In genomic region chr11:102221243-102221953, GRCm38 (mm10) we compare ENCODE assay signal across 17 mouse cellular contexts. TPM values are rescaled to one million over a fixed set of nuclear protein-coding genes. Genes with fewer than 3 reads are reported as not detected.
A peak's percentile ranks its signal among the peaks of the same experiment; 100 is the strongest.
DNase-seq lines count a peak whose midpoint lies in the region; ATAC-seq and TF ChIP-seq lines count a peak whose summit lies in the region.
"Had no signal": no experiment of that assay in that cellular context is flagged by ENCODE, and none has a peak within 500 bp of the region (broad histone marks: within the 10 kb centered on the region; RNA-seq: fewer than 3 reads in every experiment).

No protein-coding gene starts in this region.

- no peaks in the 10 kb centered on the region for H3K36me3 ChIP-seq in kidney, embryonic 16.5 days (ENCODE audit: insufficient read depth, low read length)
- 0 out of 2 replicates have a peak, but pooled peaks cover 2% of the 10 kb centered on the region for H3K36me3 ChIP-seq in stomach, postnatal 0 days (ENCODE audit: control insufficient read depth, insufficient read depth, low read length)
- H3K36me3 ChIP-seq: lung, embryonic 15.5 days had no signal

- intact Hi-C loops in gastrocnemius, adult 2 months (cut with DNase I): no loop called here

- no peak overlapping the region for H3K9ac ChIP-seq in kidney, embryonic 16.5 days (replicated peaks; ENCODE audit: low read length)
- no peak overlapping the region for H3K9ac ChIP-seq in stomach, postnatal 0 days (ENCODE audit: low read length)
- H3K9ac ChIP-seq: lung, embryonic 15.5 days had no signal

- 0 out of 2 replicates have a peak, but pooled peaks cover 2% of the 10 kb centered on the region for H3K27me3 ChIP-seq in kidney, embryonic 16.5 days (ENCODE audit: insufficient read depth, low read length)
- H3K27me3 ChIP-seq in stomach, postnatal 0 days (ENCODE audit: control insufficient read depth, insufficient read depth, low read length): no peaks in the 10 kb centered on the region
- H3K27me3 ChIP-seq: lung, embryonic 15.5 days; Patski had no signal

- H3K4me3 ChIP-seq in gastrocnemius, adult 2 months: peak overlapping the region; percentile 29; the same call in 1 of the 2 replicates
- H3K4me3 ChIP-seq in kidney, embryonic 16.5 days (ENCODE audit: low read length): no peak overlapping the region
- H3K4me3 ChIP-seq in stomach, postnatal 0 days (ENCODE audit: low read depth, low read length): no peak overlapping the region
- H3K4me3 ChIP-seq: lung, embryonic 15.5 days had no signal

- WGBS in kidney, embryonic 16.5 days: 78% methylated on average over 8 of the region's 8 CpGs
- 83% methylated on average over 8 of the region's 8 CpGs for WGBS in stomach, postnatal 0 days

- DNase-seq in gastrocnemius, adult 2 months: no peak
- no peak for DNase-seq in gastrocnemius, postnatal 25 days
- DNase-seq in kidney, adult 8-10 months: no peak
- peak; percentile 41 for DNase-seq in testis, postnatal 10 days (ENCODE audit: low spot score)
- no peak for DNase-seq in testis, postnatal 14 days (ENCODE audit: low spot score)
- no peak for DNase-seq in stomach, postnatal 0 days (ENCODE audit: low spot score)
- DNase-seq in left cerebral cortex, adult 8-10 months (ENCODE audit: low spot score in 2 of 2): no peak
- DNase-seq: embryo, embryonic 11 days; heart, postnatal 10 days; right cerebral cortex, postnatal 4 days; thymus, postnatal 4 days had no signal

- peaks cover 70% of the 10 kb centered on the region for H3K4me1 ChIP-seq in kidney, embryonic 16.5 days (ENCODE audit: insufficient read depth, low read length)
- H3K4me1 ChIP-seq in stomach, postnatal 0 days (replicated peaks; ENCODE audit: control insufficient read depth, insufficient read depth): peaks cover 35% of the 10 kb centered on the region

- TF ChIP-seq CTCF in gastrocnemius, adult 2 months (IDR thresholded peaks at IDR 0.05): no peak
- TF ChIP-seq CTCF in stomach, postnatal 0 days (IDR thresholded peaks at IDR 0.05; ENCODE audit: low read depth): no peak

- H3K9me3 ChIP-seq in kidney, embryonic 16.5 days (ENCODE audit: low read length): no peaks in the 10 kb centered on the region
- no peaks in the 10 kb centered on the region for H3K9me3 ChIP-seq in stomach, postnatal 0 days (ENCODE audit: control insufficient read depth, low read length)
- H3K9me3 ChIP-seq: lung, embryonic 15.5 days had no signal

- TF ChIP-seq EP300 in stomach, postnatal 0 days (optimal IDR thresholded peaks at IDR 0.05): no peak

- no peak for ATAC-seq in kidney, embryonic 16.5 days (ENCODE audit: low FRiP score, low TSS enrichment)
- no peak for ATAC-seq in stomach, postnatal 0 days (ENCODE audit: low FRiP score, low TSS enrichment)
- ATAC-seq: Patski had no signal

- 0 out of 2 replicates have a peak overlapping the region, but pooled peaks have one; percentile 2 for H3K4me2 ChIP-seq in kidney, embryonic 16.5 days (replicated peaks; ENCODE audit: low read depth, low read length)
- no peak overlapping the region for H3K4me2 ChIP-seq in stomach, postnatal 0 days (replicated peaks; ENCODE audit: low read depth)
- H3K4me2 ChIP-seq: lung, embryonic 15.5 days; midbrain, embryonic 11.5 days had no signal

- peak overlapping the region; percentile 98 for H3K27ac ChIP-seq in gastrocnemius, adult 2 months
- H3K27ac ChIP-seq in kidney, embryonic 16.5 days (ENCODE audit: low read length): no peak overlapping the region
- H3K27ac ChIP-seq in stomach, postnatal 0 days (replicated peaks): peak overlapping the region; percentile 45
- H3K27ac ChIP-seq: lung, embryonic 15.5 days had no signal

RNA-seq across cellular contexts. Expression of gene Hdac5, which starts 8.6 kb away (rescaled TPM):
- total RNA-seq in gastrocnemius, adult 2 months (2021): 10 to 100 TPM; 78.3 to 78.7 TPM
- 10 to 100 TPM; 61.8 to 63.6 TPM for total RNA-seq in gastrocnemius, postnatal 25 days (2021)
- 51.5 and 59.8 TPM in 2 replicates for polyA plus RNA-seq in kidney, embryonic 16.5 days (2015; fragmentation: Nextera tagmentation; extraction: Ambion mirVana)
- polyA plus RNA-seq in stomach, postnatal 0 days (2015; fragmentation: Nextera tagmentation; extraction: Ambion mirVana): 33.8 and 43.3 TPM in 2 replicates
- 100 to 1,000 TPM; 245 to 275 (median 254) TPM for total RNA-seq in left cerebral cortex, adult 8-10 months (2022)

RNA-seq across cellular contexts. Expression of gene BC030867, which starts 27.3 kb away (rescaled TPM):
- not detected for total RNA-seq in gastrocnemius, adult 2 months (2021)
- not detected for total RNA-seq in gastrocnemius, postnatal 25 days (2021)
- 21.2 and 24.6 TPM in 2 replicates for polyA plus RNA-seq in kidney, embryonic 16.5 days (2015; fragmentation: Nextera tagmentation; extraction: Ambion mirVana)
- 2.2 and 2.7 TPM in 2 replicates for polyA plus RNA-seq in stomach, postnatal 0 days (2015; fragmentation: Nextera tagmentation; extraction: Ambion mirVana)
- total RNA-seq in left cerebral cortex, adult 8-10 months (2022): 1 to 10 TPM in 3 of 4 experiments, under 1 TPM in 1; 0.76 to 1.6 (median 1.4) TPM
- total RNA-seq: gastrocnemius, adult 18-20 months had no signal

RNA-seq across cellular contexts. Expression of gene G6pc3, which starts 32.0 kb away (rescaled TPM):
- 10 to 100 TPM; 50.3 to 53.0 TPM for total RNA-seq in gastrocnemius, adult 2 months (2021)
- 10 to 100 TPM; 37.8 to 44.5 TPM for total RNA-seq in gastrocnemius, postnatal 25 days (2021)
- polyA plus RNA-seq in kidney, embryonic 16.5 days (2015; fragmentation: Nextera tagmentation; extraction: Ambion mirVana): 46.0 and 49.9 TPM in 2 replicates
- polyA plus RNA-seq in stomach, postnatal 0 days (2015; fragmentation: Nextera tagmentation; extraction: Ambion mirVana): 19.2 and 19.4 TPM in 2 replicates
- 10 to 100 TPM; 65.4 to 78.4 (median 75.2) TPM for total RNA-seq in left cerebral cortex, adult 8-10 months (2022)

RNA-seq across cellular contexts. Expression of gene Lsm12, which starts 36.3 kb away (rescaled TPM):
- total RNA-seq in gastrocnemius, adult 2 months (2021): 100 to 1,000 TPM in 1 of 2 experiments, 10 to 100 TPM in 1; 95.3 to 106 TPM
- total RNA-seq in gastrocnemius, postnatal 25 days (2021): 10 to 100 TPM; 79.7 to 84.2 TPM
- 90.2 and 108 TPM in 2 replicates for polyA plus RNA-seq in kidney, embryonic 16.5 days (2015; fragmentation: Nextera tagmentation; extraction: Ambion mirVana)
- polyA plus RNA-seq in stomach, postnatal 0 days (2015; fragmentation: Nextera tagmentation; extraction: Ambion mirVana): 70.0 and 99.4 TPM in 2 replicates
- total RNA-seq in left cerebral cortex, adult 8-10 months (2022): 10 to 100 TPM; 52.8 to 55.3 (median 53.9) TPM

RNA-seq across cellular contexts. Expression of gene Asb16, which starts 47.1 kb away (rescaled TPM):
- total RNA-seq in gastrocnemius, adult 2 months (2021): 10 to 100 TPM; 78.2 to 80.4 TPM
- 10 to 100 TPM; 70.0 to 71.3 TPM for total RNA-seq in gastrocnemius, postnatal 25 days (2021)
- not detected in 2 replicates for polyA plus RNA-seq in kidney, embryonic 16.5 days (2015; fragmentation: Nextera tagmentation; extraction: Ambion mirVana)
- polyA plus RNA-seq in stomach, postnatal 0 days (2015; fragmentation: Nextera tagmentation; extraction: Ambion mirVana): 0.04 TPM in 1 of 2 replicates, not detected in the other
- total RNA-seq in left cerebral cortex, adult 8-10 months (2022): 1 to 10 TPM; 2.8 to 3.7 (median 3.3) TPM
- polyA plus RNA-seq: stomach, embryonic 14.5 days had no signal
